Mouse (Mus musculus) inflammation-experienced regulatory T-cells, adult 6 months (primary cell): Measurements from ENCODE around the gene Dok3. TPM values are rescaled to one million over a fixed set of nuclear protein-coding genes. Genes with fewer than 3 reads are reported as not detected.

Experiments used
- ATAC-seq: one replicate; pipeline ENCODE4 v1.8.0; 2017
- polyA plus RNA-seq, 3 experiments: library from polyadenylated mRNA; unstranded; fragments of 100-300 nt; shearing (Covaris generic); gene quantifications; one replicate each; pipeline ENCODE4 v1.2.1; 2017

Dok3 gene
- polyA plus RNA-seq, 3 experiments from 2014 or later: 0.93 to 1.1 (median 1.1) TPM

DNA sequence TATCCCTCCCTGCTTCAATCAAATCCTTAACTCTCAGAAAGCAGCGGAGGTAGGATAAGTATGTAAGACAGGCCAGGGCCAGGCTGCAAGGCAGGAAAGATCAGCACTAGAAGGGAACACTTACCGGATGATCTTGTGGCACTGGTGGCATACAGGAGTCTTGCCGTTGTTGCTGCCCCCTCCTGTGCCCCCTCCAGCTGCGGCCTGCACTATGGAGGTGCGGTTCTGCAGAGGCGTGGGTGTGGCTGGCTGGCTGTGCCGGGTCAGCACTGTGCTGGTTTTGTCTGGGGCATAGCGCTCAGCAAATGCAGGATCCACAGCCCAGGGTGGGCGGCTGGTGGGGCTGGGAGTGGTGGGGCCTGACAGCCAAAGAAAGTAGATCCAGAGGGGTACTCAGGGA, 23.3 kb downstream of the Dok3 start:
- no peak for ATAC-seq

DNA sequence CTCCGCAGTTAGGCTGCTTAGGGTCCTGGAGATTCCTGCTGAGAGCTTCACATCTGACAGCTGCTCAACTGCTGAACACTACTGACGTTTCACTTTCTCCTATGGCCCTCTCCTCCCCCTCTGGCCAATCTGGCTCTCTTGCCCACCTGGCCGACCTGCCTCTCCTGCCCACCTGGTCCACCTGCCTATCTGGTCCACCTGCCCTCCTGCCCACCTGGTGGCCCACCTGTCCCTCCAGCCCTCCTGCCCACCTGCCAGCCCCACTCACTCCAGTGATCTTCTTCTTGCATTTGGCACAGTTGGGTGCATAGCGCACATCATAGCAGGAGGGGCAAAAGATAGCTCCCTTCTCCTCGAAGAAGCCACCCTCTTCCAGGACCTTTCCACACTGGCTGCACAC, 24.7 kb downstream of the Dok3 start:
- no peak for ATAC-seq

DNA sequence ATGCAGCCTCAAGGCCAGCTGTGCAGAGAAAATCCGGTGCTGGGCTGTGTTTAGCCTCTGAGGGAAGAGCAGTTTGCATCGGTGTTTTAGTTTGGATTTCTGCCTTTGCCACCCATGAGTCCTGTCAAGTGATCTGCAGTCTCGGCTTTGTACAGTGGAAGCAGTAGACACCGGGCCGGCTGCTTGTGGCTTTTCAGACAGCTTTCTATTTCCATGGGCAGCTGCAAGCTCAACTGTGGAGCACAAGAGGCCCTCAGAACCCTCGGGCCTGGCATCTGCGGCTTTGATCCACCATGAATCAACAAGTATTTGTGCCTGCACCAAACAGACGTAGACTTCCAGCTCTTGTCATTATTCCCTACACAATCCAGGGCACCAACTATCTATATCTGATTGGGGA, 26.7 kb downstream of the Dok3 start:
- no peak for ATAC-seq

GRCm38 (mm10) chr13:55500575-55500974, 28.5 kb downstream of the Dok3 start:
- ATAC-seq: no peak

DNA sequence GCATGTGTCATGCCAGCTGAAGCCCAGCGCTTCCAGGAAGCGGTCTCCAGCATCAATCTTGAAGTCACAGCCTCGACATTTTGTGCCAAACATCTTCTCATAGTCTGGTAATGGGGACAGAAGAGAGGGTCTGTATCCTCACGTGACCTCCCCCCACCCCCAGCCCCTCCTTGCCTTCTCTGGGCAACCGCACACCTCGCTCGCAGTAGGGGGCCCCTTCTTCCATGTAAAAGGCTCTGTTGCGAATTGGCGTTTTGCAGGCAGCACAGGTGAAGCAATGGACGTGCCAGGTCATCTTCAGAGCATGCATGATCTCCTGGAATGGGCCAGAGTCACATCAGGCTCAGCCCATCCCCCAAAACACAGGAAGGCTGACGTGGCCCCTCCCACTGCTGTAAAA, 30.2 kb downstream of the Dok3 start:
- no peak for ATAC-seq

- ATAC-seq: no peak
Measured at GRCm38 (mm10) chr13:55496661-55497060, 32.4 kb downstream of the Dok3 start.

GRCm38 (mm10) chr13:55495702-55496101, 33.4 kb downstream of the Dok3 start:
- no peak for ATAC-seq

- ATAC-seq: no peak
Measured at GRCm38 (mm10) chr13:55494883-55495621, 34.0 kb downstream of the Dok3 start.

DNA sequence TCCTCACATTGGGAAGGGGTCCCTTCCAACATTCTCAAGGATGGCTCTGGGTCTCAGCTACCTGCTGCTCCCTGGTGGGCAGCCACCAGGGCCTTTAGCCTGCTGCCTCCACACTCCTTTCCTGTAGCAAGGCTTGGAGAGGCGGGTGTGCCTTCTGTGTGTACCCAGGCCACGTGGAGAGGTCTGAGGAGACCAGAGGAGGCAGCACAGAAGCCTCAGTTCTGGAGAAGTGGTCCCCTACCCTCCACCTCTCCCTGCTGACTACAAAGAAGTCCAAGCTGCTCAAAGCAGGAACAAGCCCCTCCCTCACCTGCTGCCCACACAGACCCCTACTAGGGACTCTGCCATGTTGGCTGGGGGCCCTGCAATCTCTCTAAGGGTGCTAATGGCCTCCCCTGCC, 34.8 kb downstream of the Dok3 start:
- no peak for ATAC-seq

DNA sequence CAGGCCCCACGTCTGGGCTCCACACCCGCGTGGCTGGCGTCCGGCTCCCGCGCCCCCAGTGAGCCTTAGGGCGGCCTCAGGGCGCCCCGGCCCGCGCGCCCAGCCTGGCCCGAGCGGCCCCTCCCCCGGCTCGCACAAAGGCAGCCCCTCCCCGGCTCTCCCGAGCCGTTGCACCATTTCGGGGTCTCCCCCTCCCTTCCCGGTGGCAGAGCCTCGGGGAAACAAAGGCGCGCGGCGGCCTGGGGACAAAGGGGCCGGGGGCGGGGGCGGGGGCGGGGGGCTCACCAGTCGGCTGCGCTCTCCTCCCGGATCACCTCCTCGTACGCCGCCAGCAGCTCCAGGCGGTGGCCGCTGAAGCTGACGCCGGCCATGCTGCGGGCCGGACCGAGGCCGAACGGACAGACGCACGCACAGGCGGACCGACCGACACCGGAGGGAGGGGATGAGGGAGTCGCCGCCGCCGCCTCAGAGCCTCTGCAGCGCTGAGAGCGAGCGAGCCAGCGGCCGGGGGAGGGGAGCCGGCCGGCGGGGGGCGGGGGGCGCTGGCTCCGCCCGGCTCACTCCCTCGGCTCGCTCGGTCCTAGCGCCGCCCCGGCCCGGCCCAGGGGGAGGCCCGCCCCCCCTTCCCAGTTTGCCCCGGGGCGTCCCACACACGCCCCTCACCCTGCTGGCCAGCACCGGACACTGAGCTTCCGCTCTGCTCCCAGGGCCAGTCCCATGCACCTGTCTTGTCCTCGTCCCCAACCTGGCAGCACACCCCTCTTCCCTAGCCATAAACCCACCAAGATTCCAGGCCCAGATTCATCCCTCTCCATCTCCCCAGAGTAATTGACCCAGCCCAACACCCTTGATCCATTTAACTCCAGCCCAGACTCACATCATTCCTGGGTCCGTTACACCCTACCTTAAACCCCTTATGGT, 41.3 kb downstream of the Dok3 start, which contains the start of gene Dbn1:
Gene Dbn1 (minus strand): TSS at position 534 of the 921 bp plus-strand sequence.
- no peak for ATAC-seq

GRCm38 (mm10) chr13:55486916-55487577, 42.0 kb downstream of the Dok3 start:
- ATAC-seq: no peak

DNA sequence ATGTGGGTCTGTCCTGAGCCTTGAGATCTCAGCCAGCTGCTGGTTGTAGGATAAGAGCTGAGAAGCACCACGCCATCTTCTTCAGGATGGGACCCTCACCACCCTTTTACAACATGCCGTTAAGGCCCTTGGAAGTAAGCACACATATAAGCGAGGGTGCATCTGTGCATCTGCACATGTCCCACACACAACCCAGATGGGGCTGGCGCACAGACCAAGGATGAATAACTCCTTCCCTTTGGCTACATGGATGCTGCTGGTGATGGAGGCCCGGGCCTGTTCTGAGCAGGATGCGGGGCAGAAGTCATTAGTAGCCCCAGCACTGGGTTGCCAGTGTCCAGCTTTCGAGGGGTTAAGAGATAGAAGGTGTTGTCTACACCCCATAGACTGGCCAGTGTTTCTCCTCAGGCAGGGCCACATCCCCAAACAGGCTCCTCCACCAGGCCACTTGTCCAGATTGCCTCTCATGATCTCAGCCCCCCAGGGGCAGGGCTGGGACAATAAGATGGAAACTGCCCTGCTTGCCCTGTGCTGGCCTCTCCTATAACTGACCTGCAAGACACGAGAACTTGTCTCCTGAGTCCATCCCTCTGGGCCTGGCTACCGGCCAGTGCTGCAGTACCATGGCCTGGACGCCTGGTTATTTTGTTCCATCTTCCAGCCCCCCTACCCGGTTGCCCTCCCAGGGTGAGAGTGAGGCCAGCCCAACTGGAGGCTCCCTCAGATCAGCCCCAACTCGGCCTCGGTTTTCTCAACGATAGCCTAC, 42.9 kb downstream of the Dok3 start:
- no peak for ATAC-seq

- ATAC-seq: no peak
Measured at GRCm38 (mm10) chr13:55484520-55485088, 44.5 kb downstream of the Dok3 start.

DNA sequence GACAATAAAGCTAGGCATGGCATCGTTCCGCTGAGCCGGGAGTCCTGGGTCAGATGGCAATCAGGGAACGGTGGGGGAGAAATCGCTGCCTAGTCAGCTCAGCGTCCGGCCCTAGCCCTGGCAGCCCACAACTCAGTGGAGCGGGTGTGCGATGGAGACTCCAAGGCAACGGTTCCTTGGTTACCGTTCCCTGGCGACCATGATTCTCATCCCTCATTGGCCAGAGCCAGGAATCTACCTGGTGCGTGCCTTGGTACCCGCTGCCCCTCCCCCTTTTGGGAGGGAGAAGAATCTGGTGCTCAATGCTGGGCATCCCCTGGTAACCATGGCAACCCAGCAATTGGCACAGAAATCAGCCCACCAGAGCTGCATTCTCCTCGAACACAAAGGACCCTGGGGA, 45.5 kb downstream of the Dok3 start:
- ATAC-seq: no peak

DNA sequence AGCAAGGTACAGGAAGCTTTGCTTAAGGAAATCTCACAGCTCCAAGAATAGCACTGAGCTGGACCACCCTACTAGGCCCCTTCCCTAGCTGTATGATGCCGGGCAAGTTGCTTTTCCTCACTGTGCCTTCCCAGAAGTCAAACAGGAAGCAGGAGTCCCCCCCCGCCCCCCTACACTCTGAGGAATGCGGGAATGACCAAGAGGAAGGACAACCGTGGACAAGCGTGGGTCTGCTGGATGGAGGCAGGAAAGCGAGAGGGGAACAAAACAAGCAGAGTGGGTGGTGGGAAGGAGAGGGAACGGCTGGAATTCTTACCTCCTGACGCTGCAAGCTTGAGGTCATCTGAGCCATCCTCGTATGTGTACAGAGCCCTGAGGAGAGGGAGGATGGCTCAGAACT, 46.0 kb downstream of the Dok3 start:
- ATAC-seq: no peak

- no peak for ATAC-seq
Measured at GRCm38 (mm10) chr13:55482542-55482941, 46.6 kb downstream of the Dok3 start.

GRCm38 (mm10) chr13:55479929-55480328, 49.2 kb downstream of the Dok3 start:
- ATAC-seq: no peak

DNA sequence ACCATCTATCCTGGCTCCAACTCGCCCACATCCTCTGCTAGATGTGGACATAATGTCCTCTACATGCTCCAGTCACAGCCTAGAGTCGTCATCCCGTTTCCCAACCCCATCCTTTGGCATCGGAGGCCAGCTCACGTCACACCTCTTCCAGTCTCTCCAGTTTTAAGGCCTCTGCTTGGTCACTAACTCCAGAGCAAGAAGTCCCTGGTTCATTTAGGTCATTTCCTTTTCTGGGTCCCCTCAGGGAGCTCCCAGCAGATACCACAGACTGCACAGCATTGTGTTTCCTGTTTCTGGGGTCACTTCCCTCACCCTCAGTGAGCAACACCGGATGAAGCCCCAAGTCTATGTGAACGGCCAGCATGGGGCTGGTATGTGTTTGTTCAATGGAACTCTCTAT, 50.1 kb downstream of the Dok3 start:
- peak; percentile 25 for ATAC-seq

GRCm38 (mm10) chr13:55478036-55478435, 51.1 kb downstream of the Dok3 start:
- ATAC-seq: no peak

GRCm38 (mm10) chr13:55477492-55477891, 51.6 kb downstream of the Dok3 start:
- no peak for ATAC-seq

DNA sequence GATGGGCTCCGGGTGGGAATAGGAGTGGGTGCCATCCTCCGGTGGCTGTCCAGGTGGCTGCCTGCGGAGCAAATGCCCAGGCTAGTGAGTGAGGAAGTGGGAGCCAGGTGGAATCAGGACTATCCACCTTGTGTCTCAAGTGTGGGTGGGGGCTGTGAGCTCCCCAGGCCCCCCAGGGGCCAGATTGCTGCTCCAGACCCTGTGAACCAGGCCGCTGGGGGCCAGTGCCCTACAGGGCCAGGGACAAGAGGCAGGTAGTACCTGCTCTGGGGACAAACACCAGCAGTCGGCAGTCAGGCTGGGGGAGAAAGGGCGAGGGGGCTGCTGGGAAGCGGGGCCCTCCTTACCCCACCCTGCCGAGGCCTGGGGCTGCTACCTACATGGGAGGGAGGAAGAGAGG, 52.8 kb downstream of the Dok3 start:
- ATAC-seq: no peak

DNA sequence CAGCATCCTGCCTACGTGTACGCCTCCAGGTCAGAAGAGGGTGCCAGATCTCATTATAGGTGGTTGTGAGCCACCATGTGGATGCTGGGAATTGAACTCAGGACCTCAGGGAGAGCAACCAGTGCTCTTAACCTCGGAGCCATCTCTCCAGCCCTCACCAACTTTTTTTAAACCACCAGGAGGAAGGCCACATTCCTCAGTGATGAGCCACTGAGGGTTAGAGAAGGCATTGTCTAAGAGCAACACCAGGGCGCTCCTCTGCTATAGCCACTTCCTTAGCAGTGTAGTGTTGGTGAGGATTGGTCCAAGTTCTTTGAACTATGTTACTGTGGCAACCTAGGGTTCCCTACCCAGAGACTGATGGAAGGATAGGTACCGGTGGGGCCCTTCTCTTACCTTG, 53.3 kb downstream of the Dok3 start:
- ATAC-seq: no peak
